Mouse (Mus musculus) midbrain, embryonic 10.5 days (tissue): Measurements from ENCODE around the gene Olfr1370. TPM values are rescaled to one million over a fixed set of nuclear protein-coding genes. Genes with fewer than 3 reads are reported as not detected.
"Not testable (repeated sequence)": the region's sequence is repeated elsewhere in the genome, so short reads cannot be mapped to it uniquely, and the experiment has no call there.

Experiments used
- DNase-seq: peaks from one replicate; pipeline ENCODE4 v3.0.0-alpha.2; 2017; ENCODE audit warnings: low spot score
- H3K27ac ChIP-seq: fragments of 300-500 bp; sonication (generic); replicated peaks from 2 replicates; pipeline ENCODE4 v1.5.1; 2016; ENCODE audit warnings: mild to moderate bottlenecking
- H3K27me3 ChIP-seq: fragments of 300-500 bp; sonication (generic); 2 replicates; pipeline ENCODE4 v1.6.1; 2016; ENCODE audit warnings: low read depth, mild to moderate bottlenecking; ENCODE audit not compliant: poor library complexity, severe bottlenecking
- H3K36me3 ChIP-seq: fragments of 300-500 bp; sonication (generic); 2 replicates; pipeline ENCODE4 v1.6.1; 2016; ENCODE audit warnings: mild to moderate bottlenecking, moderate library complexity
- H3K4me1 ChIP-seq: fragments of 300-500 bp; sonication (generic); 2 replicates; pipeline ENCODE4 v1.6.1; 2016
- H3K4me3 ChIP-seq: fragments of 300-500 bp; sonication (generic); 2 replicates; pipeline ENCODE4 v1.5.1; 2016; ENCODE audit warnings: mild to moderate bottlenecking, moderate library complexity
- H3K9me3 ChIP-seq: fragments of 300-500 bp; sonication (generic); replicated peaks from 2 replicates; pipeline ENCODE4 v1.6.1; 2016; ENCODE audit warnings: mild to moderate bottlenecking
- WGBS: fragments of 180-500 bp; shearing (Covaris S2); methylation state at CpG from one replicate; pipeline ENCODE4 v1.1.7; 2016; 5-methylcytosine and 5-hydroxymethylcytosine counted together
- polyA plus RNA-seq: library from polyadenylated mRNA; unstranded; fragments of >200 nt; fragmentation: Nextera tagmentation; extraction: Ambion mirVana; gene quantifications from 2 replicates; pipeline ENCODE4 v1.2.1, GENCODE M21; 2016

Gene Olfr1370
- not detected in 2 replicates for polyA plus RNA-seq

DNA sequence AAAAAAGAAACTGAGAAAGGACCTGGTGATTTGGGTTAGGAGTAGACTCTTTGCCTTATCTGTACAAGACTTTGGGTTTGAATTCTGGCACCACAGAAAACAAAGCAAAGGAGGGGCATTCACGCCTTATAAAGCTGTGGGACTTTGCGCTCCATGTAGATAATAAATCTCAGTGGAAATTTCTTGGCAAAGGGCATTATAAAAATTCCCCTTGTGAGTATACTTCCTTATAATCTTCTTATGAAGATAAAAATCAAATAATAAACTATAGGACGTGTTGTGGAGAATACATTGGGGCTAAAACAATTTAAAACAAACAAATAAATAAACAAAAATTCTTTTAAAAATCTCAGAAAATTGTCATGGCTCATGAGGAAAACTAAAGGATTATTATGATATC lies at the start of gene Olfr1370:
TSS of gene Olfr1370 (minus strand) at position 101 of the 400 bp plus-strand sequence.
- WGBS: 84% methylated on average over 3 of the region's 3 CpGs
- H3K27ac ChIP-seq: no peak within 1 kb of the TSS

GRCm38 (mm10) chr13:21114121-21114520 lies 39.4 kb upstream of the Olfr1370 start:
- Histone ChIP-seq H3K4me1 (no peaks in the 10 kb centered on the region), H3K4me3 (no peak overlapping the region), H3K9me3 (no peaks in the 10 kb centered on the region), H3K27ac (no peak overlapping the region), H3K36me3 (no peaks in the 10 kb centered on the region), H3K27me3 (no peaks in the 10 kb centered on the region)
- 89% methylated on average over 4 of the region's 4 CpGs for WGBS
- no peak for DNase-seq

More for the DNA sequence above, at the start of gene Olfr1370:
- DNase-seq: no peak
- no peak within 1 kb of the TSS for H3K4me3 ChIP-seq
- H3K36me3 ChIP-seq: no peaks in the 10 kb centered on the region
- H3K4me1 ChIP-seq: no peaks in the 10 kb centered on the region
- no peaks in the 10 kb centered on the region for H3K27me3 ChIP-seq
- H3K9me3 ChIP-seq: no peaks in the 10 kb centered on the region

- H3K36me3 ChIP-seq, H3K27ac ChIP-seq, H3K4me3 ChIP-seq, DNase-seq, H3K9me3 ChIP-seq, H3K27me3 ChIP-seq, H3K4me1 ChIP-seq: not testable (repeated sequence)
- 77% methylated on average over 3 of the region's 3 CpGs for WGBS
These were observed 36.4 kb upstream of the Olfr1370 start, which contains the start of gene Olfr1369-ps1 for GRCm38 (mm10) chr13:21111183-21111582. Gene Olfr1369-ps1 (plus strand): TSS chr13:21111483.

DNA sequence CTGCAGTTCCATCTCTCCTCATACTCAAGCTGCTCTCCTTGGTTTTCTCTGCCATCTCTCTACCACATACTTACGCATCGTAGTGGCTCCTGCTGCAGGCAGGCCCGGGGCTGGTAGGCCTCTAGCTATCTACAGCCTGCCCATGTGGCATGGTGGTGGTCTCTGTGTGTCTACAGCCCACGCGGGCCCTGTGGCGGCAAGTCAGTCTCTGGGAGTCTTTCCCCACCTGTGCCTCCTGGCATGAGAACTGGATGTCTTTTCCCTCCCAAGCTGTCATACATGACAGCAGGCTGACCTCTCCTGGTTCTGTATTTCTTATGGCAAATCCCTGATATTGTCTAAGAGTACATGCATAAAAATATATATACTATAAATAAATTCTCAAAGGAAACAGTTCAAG lies 35.7 kb upstream of the Olfr1370 start:
- H3K4me1 ChIP-seq: no peaks in the 10 kb centered on the region
- no peak overlapping the region for H3K27ac ChIP-seq
- H3K36me3 ChIP-seq: no peaks in the 10 kb centered on the region
- H3K4me3 ChIP-seq: no peak overlapping the region
- 94% methylated on average over 6 of the region's 6 CpGs for WGBS
- H3K27me3 ChIP-seq: no peaks in the 10 kb centered on the region
- H3K9me3 ChIP-seq: no peaks in the 10 kb centered on the region
- no peak for DNase-seq

- WGBS: 92% methylated on average over 3 of the region's 3 CpGs
- Histone ChIP-seq H3K4me1 (no peaks in the 10 kb centered on the region), H3K27me3 (no peaks in the 10 kb centered on the region), H3K4me3 (no peak overlapping the region), H3K27ac (no peak overlapping the region), H3K9me3 (no peaks in the 10 kb centered on the region), H3K36me3 (no peaks in the 10 kb centered on the region)
- DNase-seq: no peak
These were observed 35.0 kb upstream of the Olfr1370 start for GRCm38 (mm10) chr13:21109759-21110158.

GRCm38 (mm10) chr13:21082686-21083085 lies 7.9 kb upstream of the Olfr1370 start:
- Histone ChIP-seq H3K36me3 (no peaks in the 10 kb centered on the region), H3K4me1 (no peaks in the 10 kb centered on the region), H3K9me3 (no peaks in the 10 kb centered on the region), H3K4me3 (no peak overlapping the region), H3K27me3 (no peaks in the 10 kb centered on the region), H3K27ac (no peak overlapping the region)
- no peak for DNase-seq
- 88% methylated on average over 2 of the region's 2 CpGs for WGBS

GRCm38 (mm10) chr13:21066021-21066420 lies 8.7 kb downstream of the Olfr1370 start:
- Histone ChIP-seq H3K27ac (no peak overlapping the region), H3K27me3 (no peaks in the 10 kb centered on the region)
- WGBS: 89% methylated on average over 2 of the region's 2 CpGs

GRCm38 (mm10) chr13:21050118-21050517 lies 24.6 kb downstream of the Olfr1370 start:
- H3K4me3 ChIP-seq: no peak overlapping the region
- no peaks in the 10 kb centered on the region for H3K9me3 ChIP-seq
- no peak overlapping the region for H3K27ac ChIP-seq
- H3K4me1 ChIP-seq: no peaks in the 10 kb centered on the region
- H3K36me3 ChIP-seq: no peaks in the 10 kb centered on the region
- no peaks in the 10 kb centered on the region for H3K27me3 ChIP-seq
- DNase-seq: no peak
- 38% methylated on average over 1 of the region's 1 CpGs for WGBS

More at GRCm38 (mm10) chr13:21066021-21066420, 8.7 kb downstream of the Olfr1370 start:
- H3K9me3 ChIP-seq: no peaks in the 10 kb centered on the region
- no peak for DNase-seq
- no peaks in the 10 kb centered on the region for H3K36me3 ChIP-seq
- no peaks in the 10 kb centered on the region for H3K4me1 ChIP-seq
- H3K4me3 ChIP-seq: no peak overlapping the region

- Histone ChIP-seq H3K4me1 (no peaks in the 10 kb centered on the region), H3K4me3 (no peak overlapping the region), H3K36me3 (no peaks in the 10 kb centered on the region), H3K27ac (no peak overlapping the region), H3K27me3 (no peaks in the 10 kb centered on the region), H3K9me3 (no peaks in the 10 kb centered on the region)
- WGBS: 85% methylated on average over 2 of the region's 2 CpGs
- no peak for DNase-seq
These were observed 34.1 kb downstream of the Olfr1370 start for GRCm38 (mm10) chr13:21040589-21041199.

DNA sequence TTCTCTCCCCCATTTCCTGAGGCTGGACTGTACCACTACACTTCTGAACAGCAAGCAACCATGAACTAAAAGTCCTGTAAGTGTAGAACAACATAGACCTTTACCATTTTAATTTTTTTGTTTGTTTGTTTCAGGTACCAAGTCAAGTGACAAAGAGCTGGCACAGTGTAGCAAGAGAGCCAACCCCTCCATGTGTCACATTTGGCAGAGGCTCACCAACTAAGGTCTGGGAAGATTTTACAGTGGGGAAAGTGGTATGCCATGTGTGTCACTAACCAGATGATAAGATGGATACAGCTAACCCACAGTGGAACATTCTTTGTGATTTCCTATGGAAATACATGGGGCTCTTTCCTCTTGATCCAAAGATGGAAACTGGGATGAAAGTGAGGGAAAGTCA lies 38.8 kb downstream of the Olfr1370 start:
- no peak overlapping the region for H3K27ac ChIP-seq
- no peaks in the 10 kb centered on the region for H3K9me3 ChIP-seq
- H3K4me1 ChIP-seq: no peaks in the 10 kb centered on the region
- H3K36me3 ChIP-seq: no peaks in the 10 kb centered on the region
- H3K27me3 ChIP-seq: no peaks in the 10 kb centered on the region
- DNase-seq: no peak
- H3K4me3 ChIP-seq: no peak overlapping the region

GRCm38 (mm10) chr13:21035011-21035410 lies 39.7 kb downstream of the Olfr1370 start:
- no peaks in the 10 kb centered on the region for H3K4me1 ChIP-seq
- H3K36me3 ChIP-seq: no peaks in the 10 kb centered on the region
- no peak for DNase-seq
- H3K4me3 ChIP-seq: no peak overlapping the region
- H3K9me3 ChIP-seq: no peaks in the 10 kb centered on the region
- no peak overlapping the region for H3K27ac ChIP-seq
- WGBS: 80% methylated on average over 3 of the region's 3 CpGs
- H3K27me3 ChIP-seq: no peaks in the 10 kb centered on the region

DNA sequence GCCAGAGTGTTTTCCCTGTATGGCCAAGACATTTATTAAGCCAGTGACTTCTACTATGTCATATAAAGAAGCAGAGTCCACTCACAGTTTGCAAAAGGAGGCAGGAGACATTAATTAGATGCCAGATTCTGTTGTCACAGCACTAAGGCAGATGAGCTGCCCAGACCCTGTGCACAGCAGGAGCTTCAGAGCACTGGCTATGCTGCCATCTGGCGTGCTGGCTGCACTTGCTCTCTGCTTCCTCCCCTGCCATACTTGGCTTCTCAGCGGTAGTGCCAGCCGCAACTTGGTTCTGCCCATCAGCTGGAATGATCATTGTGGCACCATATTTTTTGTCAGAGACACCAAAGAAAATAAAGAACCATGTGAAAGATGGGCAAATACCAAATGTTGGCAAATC lies 41.6 kb downstream of the Olfr1370 start:
- no peak for DNase-seq
- Histone ChIP-seq H3K27ac (no peak overlapping the region), H3K4me3 (no peak overlapping the region), H3K9me3 (no peaks in the 10 kb centered on the region), H3K4me1 (no peaks in the 10 kb centered on the region), H3K27me3 (no peaks in the 10 kb centered on the region), H3K36me3 (no peaks in the 10 kb centered on the region)
- 73% methylated on average over 3 of the region's 3 CpGs for WGBS

DNA sequence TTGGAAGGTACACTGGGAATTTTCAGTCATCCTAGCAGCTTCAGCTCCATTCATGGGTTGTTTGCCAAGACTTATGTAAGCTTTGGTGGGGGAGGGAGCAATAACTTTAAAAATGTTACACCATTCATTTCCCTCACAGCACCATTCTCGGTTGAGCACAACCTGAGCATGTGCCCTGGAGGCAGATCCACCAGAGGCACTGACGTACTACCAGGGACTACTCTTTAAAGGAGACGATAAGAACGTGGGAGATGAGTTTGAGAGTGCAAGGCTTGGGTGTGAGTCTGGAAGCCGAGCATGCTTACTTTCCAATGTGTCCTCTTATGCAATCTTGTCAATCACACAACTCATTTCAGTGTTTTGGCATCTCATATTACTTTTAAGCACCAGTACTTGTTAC lies 49.9 kb downstream of the Olfr1370 start:
- DNase-seq: no peak
- Histone ChIP-seq H3K4me1 (no peaks in the 10 kb centered on the region), H3K27me3 (no peaks in the 10 kb centered on the region), H3K4me3 (no peak overlapping the region), H3K9me3 (no peaks in the 10 kb centered on the region), H3K27ac (no peak overlapping the region), H3K36me3 (no peaks in the 10 kb centered on the region)
- WGBS: 84% methylated on average over 5 of the region's 5 CpGs
